Mouse (Mus musculus): Measurements from ENCODE around the gene Rab38.

- TF ChIP-seq POLR2A (IDR thresholded peaks at IDR 0.05; ENCODE audit: insufficient read depth, low read length) (no peak), CTCF (IDR thresholded peaks at IDR 0.05; ENCODE audit: low read depth, low read length) (no peak)
Measured at GRCm38 (mm10) chr7:88406466-88406865, 23.6 kb upstream of the Rab38 start.

Data from ES-Bruce4 (cell line).